Mouse (Mus musculus) thymus, adult 2 months (tissue): ENCODE measurements at regions not wholly inside any gene's neighbourhood (a gene's known extent, or its start where the extent isn't known, plus 50 kb on each side); places are given as distances from the start of the nearest gene placed in this dataset.

Experiments used
- DNase-seq: peaks from one replicate; pipeline ENCODE4 v3.0.0; 2021
- H3K27ac ChIP-seq: fragments of 200-500 bp; 2 replicates; pipeline ENCODE4 v1.5.1; 2012; ENCODE audit warnings: low read length, control low read depth; ENCODE audit not compliant: control insufficient read depth, insufficient read depth
- H3K27me3 ChIP-seq: fragments of 200-500 bp; 2 replicates; pipeline ENCODE4 v1.6.1; 2012; ENCODE audit warnings: mild to moderate bottlenecking, low read length, moderate library complexity, mixed read lengths; ENCODE audit not compliant: control insufficient read depth, insufficient read depth
- H3K36me3 ChIP-seq: fragments of 200-500 bp; 2 replicates; pipeline ENCODE4 v1.6.1; 2012; ENCODE audit warnings: mild to moderate bottlenecking, low read length, moderate library complexity; ENCODE audit not compliant: control insufficient read depth, insufficient read depth
- H3K4me1 ChIP-seq: fragments of 200-500 bp; replicated peaks from 2 replicates; pipeline ENCODE4 v1.6.1; 2012; ENCODE audit warnings: low read length; ENCODE audit not compliant: control insufficient read depth, insufficient read depth
- H3K4me3 ChIP-seq: fragments of 200-500 bp; 2 replicates; pipeline ENCODE4 v1.5.1; 2012; ENCODE audit warnings: mild to moderate bottlenecking, low read length, control low read depth, moderate library complexity; ENCODE audit not compliant: control insufficient read depth, insufficient read depth
- CTCF ChIP-seq: fragments of 200-500 bp; IDR thresholded peaks from 2 replicates; pipeline ENCODE4 v1.5.1; 2012; ENCODE audit warnings: mild to moderate bottlenecking, control low read depth, low read length, moderate library complexity, borderline replicate concordance; ENCODE audit not compliant: control insufficient read depth, poor library complexity, insufficient read depth; ENCODE audit errors: extremely low read depth
- POLR2A ChIP-seq: fragments of 200-500 bp; IDR thresholded peaks from 2 replicates; pipeline ENCODE4 v1.6.1; 2012; ENCODE audit warnings: mild to moderate bottlenecking, low read length, control low read depth, moderate library complexity; ENCODE audit not compliant: control insufficient read depth, poor library complexity, insufficient read depth; ENCODE audit errors: extremely low read depth
- WGBS: fragments of 180-500 bp; shearing (Covaris S2); methylation state at CpG from one replicate; pipeline ENCODE4 v1.1.7; 2018; 5-methylcytosine and 5-hydroxymethylcytosine counted together

DNA sequence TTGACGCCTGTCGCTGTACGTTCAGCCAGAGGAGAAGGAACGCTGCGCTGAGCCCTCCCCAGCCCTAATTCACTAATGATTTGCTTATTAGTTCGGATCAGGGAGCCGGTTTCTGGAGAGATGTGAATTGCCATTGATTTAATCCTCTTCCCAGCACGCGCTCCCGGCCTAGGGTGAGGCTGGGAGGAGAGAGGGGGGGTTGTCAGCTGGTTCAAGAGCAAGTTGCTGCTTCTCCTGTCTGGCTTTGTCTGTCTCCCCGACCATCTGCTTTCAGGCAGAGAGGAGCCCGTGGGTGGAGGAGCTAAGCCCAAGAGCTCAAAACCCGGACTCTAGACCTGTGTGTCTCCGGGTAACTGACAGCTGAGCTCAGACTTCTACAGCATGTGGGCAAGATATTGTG is 304.4 kb downstream of the H2al1j start:
- H3K36me3 ChIP-seq: no peaks in the 10 kb centered on the region
- no peaks in the 10 kb centered on the region for H3K27me3 ChIP-seq
- peaks cover 11% of the 10 kb centered on the region for H3K4me1 ChIP-seq
- no peak overlapping the region for H3K27ac ChIP-seq
- DNase-seq: no peak
- peak overlapping the region; percentile 51 for H3K4me3 ChIP-seq
- WGBS: 4% methylated on average over 14 of the region's 14 CpGs
- TF ChIP-seq POLR2A (no peak), CTCF (no peak)

DNA sequence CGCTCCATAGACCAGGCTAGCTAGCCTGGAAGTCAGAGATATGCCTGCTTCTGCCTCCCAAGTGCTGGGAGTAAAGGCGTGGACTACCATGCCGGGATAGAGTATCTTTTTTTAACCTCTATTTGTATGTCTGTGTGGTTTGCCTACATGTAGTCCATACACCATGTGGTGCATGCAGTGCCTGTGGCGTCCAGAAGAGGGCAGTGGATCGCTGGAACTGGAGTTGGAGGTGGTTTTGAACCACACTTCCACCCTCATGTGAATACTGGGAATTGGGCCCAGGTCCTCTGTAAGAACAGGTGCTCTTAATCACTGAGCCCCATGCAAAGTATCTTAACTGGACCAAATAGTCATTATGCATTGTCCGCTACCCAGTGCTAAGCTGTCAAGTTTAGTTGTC is 306.2 kb downstream of the H2al1j start:
- Histone ChIP-seq H3K36me3 (no peaks in the 10 kb centered on the region), H3K4me3 (no peak overlapping the region), H3K27ac (no peak overlapping the region), H3K27me3 (no peaks in the 10 kb centered on the region), H3K4me1 (peaks cover 11% of the 10 kb centered on the region)
- 63% methylated on average over 6 of the region's 6 CpGs for WGBS
- TF ChIP-seq POLR2A: no peak
- TF ChIP-seq CTCF: 0 out of 2 replicates have a peak, but pooled peaks have one; percentile 33
- DNase-seq: peak; percentile 66

GRCm38 (mm10) chrX:11644484-11644883 is 316.9 kb downstream of the H2al1j start:
- DNase-seq: no peak
- no peak overlapping the region for H3K27ac ChIP-seq
- no peak overlapping the region for H3K4me3 ChIP-seq
- H3K36me3 ChIP-seq: no peaks in the 10 kb centered on the region
- 80% methylated on average over 6 of the region's 6 CpGs for WGBS
- TF ChIP-seq POLR2A (no peak), CTCF (no peak)
- H3K4me1 ChIP-seq: peaks cover 13% of the 10 kb centered on the region
- H3K27me3 ChIP-seq: no peaks in the 10 kb centered on the region

GRCm38 (mm10) chrX:11646681-11647526 is 319.3 kb downstream of the H2al1j start:
- Histone ChIP-seq H3K36me3 (no peaks in the 10 kb centered on the region), H3K4me1 (peaks cover 15% of the 10 kb centered on the region), H3K27ac (peak overlapping the region; percentile 52), H3K27me3 (no peaks in the 10 kb centered on the region), H3K4me3 (no peak overlapping the region)
- TF ChIP-seq POLR2A (no peak), CTCF (no peak)
- 34% methylated on average over 7 of the region's 7 CpGs for WGBS
- DNase-seq: peak; percentile 53

DNA sequence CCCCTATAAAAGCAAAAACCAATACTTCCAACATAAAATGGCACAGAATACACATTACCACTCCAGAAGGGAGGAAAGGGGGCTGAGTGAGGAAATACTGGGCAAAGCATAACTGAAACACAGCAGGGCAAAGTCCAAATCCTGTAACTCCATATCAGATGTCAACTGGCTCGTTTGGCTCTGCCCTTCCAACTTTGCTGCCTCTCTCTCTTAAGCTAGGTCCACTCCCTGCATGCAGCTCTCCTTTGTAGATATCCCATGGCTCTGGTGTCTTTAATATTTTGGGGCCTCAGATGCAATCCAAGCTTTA is 319.9 kb downstream of the H2al1j start:
- WGBS: 80% methylated on average over 1 of the region's 1 CpGs
- no peak overlapping the region for H3K4me3 ChIP-seq
- H3K36me3 ChIP-seq: no peaks in the 10 kb centered on the region
- no peak overlapping the region for H3K27ac ChIP-seq
- H3K4me1 ChIP-seq: peaks cover 15% of the 10 kb centered on the region
- no peak for DNase-seq
- no peaks in the 10 kb centered on the region for H3K27me3 ChIP-seq
- TF ChIP-seq CTCF (no peak), POLR2A (no peak)

GRCm38 (mm10) chrX:11653336-11653735 is 325.7 kb downstream of the H2al1j start:
- 22% methylated on average over 2 of the region's 2 CpGs for whole genome bisulfite sequencing
- H3K4me3 ChIP-seq: no peak overlapping the region
- H3K27me3 ChIP-seq: no peaks in the 10 kb centered on the region
- DNase-seq: no peak
- H3K36me3 ChIP-seq: no peaks in the 10 kb centered on the region
- TF ChIP-seq POLR2A (no peak), CTCF (no peak)
- peaks cover 17% of the 10 kb centered on the region for H3K4me1 ChIP-seq
- no peak overlapping the region for H3K27ac ChIP-seq
